Mouse (Mus musculus) liver, adult (tissue): ENCODE data around the gene Vmn1r39.
"Not testable (repeated sequence)": the region's sequence is repeated elsewhere in the genome, so short reads cannot be mapped to it uniquely, and the experiment has no call there.

Experiments used
- GATA4 ChIP-seq: IDR thresholded peaks from 2 replicates; pipeline ENCODE4 v1.6.1; 2014; ENCODE audit warnings: mild to moderate bottlenecking, low read length; ENCODE audit not compliant: insufficient replicate concordance

The Vmn1r39 gene

GRCm38 (mm10) chr6:66810509-66810908 is at the start of gene Vmn1r39:
Vmn1r39 (minus strand) TSS chr6:66810609.
- no peak for TF ChIP-seq GATA4

- TF ChIP-seq GATA4 = no peak
These were observed 49.0 kb upstream of the Vmn1r39 start for GRCm38 (mm10) chr6:66859391-66859790.

- TF ChIP-seq GATA4 = no peak
These were observed 47.9 kb upstream of the Vmn1r39 start for GRCm38 (mm10) chr6:66858356-66858755.

- no peak for TF ChIP-seq GATA4
These were observed 45.8 kb upstream of the Vmn1r39 start for GRCm38 (mm10) chr6:66856236-66856635.

- no peak for TF ChIP-seq GATA4
These were observed 38.5 kb upstream of the Vmn1r39 start for GRCm38 (mm10) chr6:66848936-66849335.

GRCm38 (mm10) chr6:66836932-66837331 is 26.5 kb upstream of the Vmn1r39 start:
- TF ChIP-seq GATA4 = no peak

GRCm38 (mm10) chr6:66806311-66806710 is 4.1 kb downstream of the Vmn1r39 start:
- no peak for TF ChIP-seq GATA4

GRCm38 (mm10) chr6:66805713-66806112 is 4.7 kb downstream of the Vmn1r39 start:
- no peak for TF ChIP-seq GATA4

GRCm38 (mm10) chr6:66782527-66782926 is 27.9 kb downstream of the Vmn1r39 start, which contains the start of gene Vmn1r38:
Vmn1r38 (minus strand) TSS chr6:66782627.
- TF ChIP-seq GATA4 = not testable (repeated sequence)
